Mouse (Mus musculus) T-cell, adult 2 months (primary cell): ENCODE results near the gene Snx17.

Experiments used
- DNase-seq: peaks from one replicate; pipeline ENCODE4 v3.0.0; 2022; ENCODE audit warnings: low spot score

The Snx17 gene

GRCm38 (mm10) chr5:31240637-31241521, 47.9 kb downstream of the Snx17 start, which contains the start of the genes Nrbp1 and Gm9970:
Nrbp1 (plus strand) TSS chr5:31240864.
Gm9970 (minus strand) TSS chr5:31241232.
- DNase-seq = peak; percentile 95

DNA sequence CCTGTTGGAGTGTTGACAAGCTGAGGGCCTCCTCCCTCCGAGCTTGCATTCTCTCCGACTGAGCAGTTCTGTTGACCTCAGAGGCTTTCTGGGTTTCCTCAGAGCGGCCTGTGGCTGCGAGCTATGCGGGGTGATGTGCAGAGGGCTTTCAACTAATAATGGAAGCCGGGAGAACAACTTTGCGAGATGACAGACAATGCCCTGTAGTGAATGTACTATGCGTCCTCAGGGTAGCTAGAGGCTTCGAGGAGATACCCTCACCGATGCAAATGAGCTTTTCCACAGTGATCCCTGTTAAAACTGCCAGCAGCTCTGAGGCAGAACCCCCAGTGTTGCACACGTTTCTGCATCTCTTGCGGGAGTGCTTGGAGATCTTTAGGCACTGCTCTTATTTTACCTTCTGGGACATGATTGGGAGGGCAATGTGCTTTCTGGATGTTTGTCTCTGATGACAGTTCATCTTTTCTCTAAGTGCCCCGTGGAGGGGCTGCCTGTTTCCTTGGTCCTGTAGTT, 48.6 kb downstream of the Snx17 start:
- no peak for DNase-seq

GRCm38 (mm10) chr5:31242191-31242590, 49.2 kb downstream of the Snx17 start:
- DNase-seq = no peak
